ENCODE assay signal across 10 mouse cellular contexts in the genomic region with DNA sequence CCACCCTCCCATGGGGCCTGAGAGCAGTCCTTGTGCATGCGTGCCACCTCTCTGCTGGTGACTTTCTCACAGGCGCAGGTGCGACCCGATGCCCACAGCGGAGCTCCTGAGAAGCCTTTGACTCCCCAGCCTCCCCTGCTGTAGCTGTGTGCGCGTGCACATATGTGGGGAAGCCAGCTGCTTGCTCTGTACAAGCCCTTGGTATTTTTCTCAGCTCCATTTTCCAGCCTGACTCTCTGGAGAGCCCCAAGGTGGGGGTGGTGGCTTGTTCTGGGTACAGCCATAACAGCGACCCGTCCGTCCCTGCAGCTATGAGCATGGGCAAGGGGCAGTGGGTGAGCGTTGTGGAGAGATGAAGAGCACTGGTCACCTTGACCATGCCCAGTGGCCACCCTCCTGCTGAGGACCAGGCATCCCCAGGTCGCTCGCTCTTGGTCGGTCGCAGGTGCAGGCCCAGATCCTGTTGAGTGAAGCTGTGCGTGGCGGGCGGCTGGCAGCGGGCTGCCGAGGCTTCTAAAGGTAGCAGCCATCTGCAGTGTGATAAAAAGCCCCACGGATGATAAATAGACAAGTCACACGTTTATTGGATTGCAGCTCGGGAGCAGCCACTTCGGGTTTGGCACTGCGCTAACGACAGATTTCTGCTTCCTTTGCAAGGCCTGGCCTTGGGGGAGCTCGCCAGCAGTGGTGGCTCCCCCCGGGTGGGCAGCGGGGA.
DNase-seq lines count a peak whose midpoint lies in the region; ATAC-seq lines count a peak whose summit lies in the region.
"Had no signal": no experiment of that assay in that cellular context is flagged by ENCODE, and none has a peak within 500 bp of the region (broad histone marks: within the 10 kb centered on the region; RNA-seq: fewer than 3 reads in every experiment).

No protein-coding gene starts in this region.

- peak; percentile 64 for DNase-seq in layer of hippocampus, adult 11-12 months (ENCODE audit: low spot score)
- no peak for DNase-seq in layer of hippocampus, postnatal 25 days (ENCODE audit: extremely low spot score in 1 of 2, low spot score in 1 of 2)
- DNase-seq in thymus, postnatal 14 days = peak; percentile 83
- no peak for DNase-seq in yolk sac, embryonic 10.5 days (ENCODE audit: low spot score)
- DNase-seq: gastrocnemius, postnatal 10 days had no signal

- H3K9me3 ChIP-seq in hindbrain, embryonic 16.5 days (ENCODE audit: control insufficient read depth, low read length) = no peaks in the 10 kb centered on the region
- H3K9me3 ChIP-seq in midbrain, embryonic 16.5 days (replicated peaks; ENCODE audit: control insufficient read depth, low read length, poor library complexity, severe bottlenecking) = no peaks in the 10 kb centered on the region
- H3K9me3 ChIP-seq: limb, embryonic 15.5 days had no signal

- H3K27ac ChIP-seq in hindbrain, embryonic 16.5 days (ENCODE audit: low read depth, low read length) = peak overlapping the region; percentile 62
- peak overlapping the region; percentile 50 for H3K27ac ChIP-seq in midbrain, embryonic 16.5 days (ENCODE audit: low read length)
- H3K27ac ChIP-seq: limb, embryonic 15.5 days had no signal

- no peak overlapping the region for H3K4me2 ChIP-seq in hindbrain, embryonic 16.5 days (ENCODE audit: low read length)
- H3K4me2 ChIP-seq in midbrain, embryonic 16.5 days (ENCODE audit: low read length) = no peak overlapping the region
- H3K4me2 ChIP-seq: limb, embryonic 15.5 days had no signal

- H3K9ac ChIP-seq in hindbrain, embryonic 16.5 days (ENCODE audit: low read depth, low read length) = peak overlapping the region; percentile 46; the same call in 1 of the 2 replicates
- H3K9ac ChIP-seq in midbrain, embryonic 16.5 days (ENCODE audit: low read depth, low read length) = peak overlapping the region; percentile 18; the same call in 1 of the 2 replicates
- H3K9ac ChIP-seq: limb, embryonic 15.5 days had no signal

- H3K36me3 ChIP-seq in hindbrain, embryonic 16.5 days (ENCODE audit: control insufficient read depth, insufficient read depth, low read length) = no peaks in the 10 kb centered on the region
- H3K36me3 ChIP-seq in midbrain, embryonic 16.5 days (ENCODE audit: control insufficient read depth, insufficient read depth, low read length) = no peaks in the 10 kb centered on the region
- H3K36me3 ChIP-seq: limb, embryonic 15.5 days had no signal

- no peak overlapping the region for H3K4me3 ChIP-seq in hindbrain, embryonic 16.5 days (ENCODE audit: low read length)
- H3K4me3 ChIP-seq in midbrain, embryonic 16.5 days (ENCODE audit: low read depth, low read length) = no peak overlapping the region
- H3K4me3 ChIP-seq: limb, embryonic 15.5 days had no signal

- no peak for ATAC-seq in hindbrain, embryonic 16.5 days
- ATAC-seq in midbrain, embryonic 16.5 days = no peak
- no peak for ATAC-seq in granulocyte monocyte progenitor cell, adult 5-6 weeks (replicated peaks; ENCODE audit: poor library complexity, severe bottlenecking)
- no peak for ATAC-seq in erythroblast, adult 5-6 weeks (replicated peaks; ENCODE audit: low FRiP score, poor library complexity, severe bottlenecking)

- WGBS in hindbrain, embryonic 16.5 days = 40% methylated on average over 29 of the region's 29 CpGs
- 47% methylated on average over 29 of the region's 29 CpGs for WGBS in midbrain, embryonic 16.5 days

- no peaks in the 10 kb centered on the region for H3K27me3 ChIP-seq in hindbrain, embryonic 16.5 days (replicated peaks; ENCODE audit: control insufficient read depth, insufficient read depth, low read length)
- no peaks in the 10 kb centered on the region for H3K27me3 ChIP-seq in midbrain, embryonic 16.5 days (ENCODE audit: control insufficient read depth, insufficient read depth, low read depth, low read length)
- H3K27me3 ChIP-seq: limb, embryonic 15.5 days had no signal

- peaks cover 75% of the 10 kb centered on the region for H3K4me1 ChIP-seq in hindbrain, embryonic 16.5 days (ENCODE audit: control insufficient read depth, insufficient read depth, low read depth, low read length)
- peaks cover 70% of the 10 kb centered on the region for H3K4me1 ChIP-seq in midbrain, embryonic 16.5 days (ENCODE audit: control insufficient read depth, insufficient read depth, low read length)

Comparison
In these comparisons a context has a peak if more than half of its experiments do, and no peak if none do; other contexts are left out.
1. DNase-seq: peak in layer of hippocampus, adult 11-12 months (single experiment) and thymus, postnatal 14 days (single experiment); none in layer of hippocampus, postnatal 25 days (0 of 2) and yolk sac, embryonic 10.5 days (single experiment).